Mouse (Mus musculus) bone marrow, adult 2 months (tissue): ENCODE results near the gene Pigyl.

ENCODE experiments used
- CTCF ChIP-seq: fragments of 200-500 bp; IDR thresholded peaks from 2 replicates; pipeline ENCODE4 v1.5.1; 2011; ENCODE audit warnings: low read length, control low read depth; ENCODE audit not compliant: control insufficient read depth, insufficient read depth
- POLR2A ChIP-seq: fragments of 200-500 bp; IDR thresholded peaks from 2 replicates; pipeline ENCODE4 v1.6.1; 2011; ENCODE audit warnings: low read depth, mild to moderate bottlenecking, control low read depth, low read length, borderline replicate concordance; ENCODE audit not compliant: control insufficient read depth

GRCm38 (mm10) chr9:22169327-22169726 lies 12.7 kb downstream of the Pigyl start:
- TF ChIP-seq CTCF (no peak), POLR2A (no peak)
